Mouse (Mus musculus): ENCODE results near the gene Hephl1. TPM values are rescaled to one million over a fixed set of nuclear protein-coding genes. Genes with fewer than 3 reads are reported as not detected.

The Hephl1 gene
- polyA plus RNA-seq, 1 experiment: 2.4 TPM

GRCm38 (mm10) chr9:15036807-15037206 lies 75.1 kb downstream of the Hephl1 start:
- Histone ChIP-seq H3K4me1 (ENCODE audit: control insufficient read depth, insufficient read depth, insufficient read length, low read length) (no peaks in the 10 kb centered on the region), H3K27ac (replicated peaks; ENCODE audit: low read depth, low read length) (no peak overlapping the region), H3K4me3 (ENCODE audit: insufficient read depth, low read depth, low read length) (no peak overlapping the region)

- Histone ChIP-seq H3K4me1 (ENCODE audit: control insufficient read depth, insufficient read depth, insufficient read length, low read length) (no peaks in the 10 kb centered on the region), H3K27ac (replicated peaks; ENCODE audit: low read depth, low read length) (no peak overlapping the region)
These were observed 75.5 kb downstream of the Hephl1 start for GRCm38 (mm10) chr9:15036405-15036804.

GRCm38 (mm10) chr9:15035979-15036378 lies 75.9 kb downstream of the Hephl1 start:
- H3K4me1 ChIP-seq (ENCODE audit: control insufficient read depth, insufficient read depth, insufficient read length, low read length): no peaks in the 10 kb centered on the region
- no peak overlapping the region for H3K27ac ChIP-seq (replicated peaks; ENCODE audit: low read depth, low read length)
- no peak overlapping the region for H3K4me3 ChIP-seq (ENCODE audit: insufficient read depth, low read depth, low read length)

More at GRCm38 (mm10) chr9:15036405-15036804, 75.5 kb downstream of the Hephl1 start:
- H3K4me3 ChIP-seq (ENCODE audit: insufficient read depth, low read depth, low read length): no peak overlapping the region

GRCm38 (mm10) chr9:15034546-15035273 lies 77.2 kb downstream of the Hephl1 start:
- no peak overlapping the region for H3K4me3 ChIP-seq (ENCODE audit: insufficient read depth, low read depth, low read length)

GRCm38 (mm10) chr9:15033568-15034160 lies 78.2 kb downstream of the Hephl1 start:
- H3K4me3 ChIP-seq (ENCODE audit: insufficient read depth, low read depth, low read length): no peak overlapping the region
- H3K27ac ChIP-seq (replicated peaks; ENCODE audit: low read depth, low read length): no peak overlapping the region
- no peaks in the 10 kb centered on the region for H3K4me1 ChIP-seq (ENCODE audit: control insufficient read depth, insufficient read depth, insufficient read length, low read length)

More at GRCm38 (mm10) chr9:15034546-15035273, 77.2 kb downstream of the Hephl1 start:
- Histone ChIP-seq H3K27ac (replicated peaks; ENCODE audit: low read depth, low read length) (no peak overlapping the region), H3K4me1 (ENCODE audit: control insufficient read depth, insufficient read depth, insufficient read length, low read length) (no peaks in the 10 kb centered on the region)

GRCm38 (mm10) chr9:15032797-15033196 lies 79.1 kb downstream of the Hephl1 start:
- Histone ChIP-seq H3K27ac (replicated peaks; ENCODE audit: low read depth, low read length) (no peak overlapping the region), H3K4me3 (ENCODE audit: insufficient read depth, low read depth, low read length) (no peak overlapping the region), H3K4me1 (ENCODE audit: control insufficient read depth, insufficient read depth, insufficient read length, low read length) (no peaks in the 10 kb centered on the region)

GRCm38 (mm10) chr9:15030771-15031170 lies 81.1 kb downstream of the Hephl1 start:
- Histone ChIP-seq H3K4me3 (ENCODE audit: insufficient read depth, low read depth, low read length) (no peak overlapping the region), H3K27ac (replicated peaks; ENCODE audit: low read depth, low read length) (no peak overlapping the region), H3K4me1 (ENCODE audit: control insufficient read depth, insufficient read depth, insufficient read length, low read length) (no peaks in the 10 kb centered on the region)

- no peaks in the 10 kb centered on the region for H3K4me1 ChIP-seq (ENCODE audit: control insufficient read depth, insufficient read depth, insufficient read length, low read length)
- no peak overlapping the region for H3K27ac ChIP-seq (replicated peaks; ENCODE audit: low read depth, low read length)
- no peak overlapping the region for H3K4me3 ChIP-seq (ENCODE audit: insufficient read depth, low read depth, low read length)
These were observed 82.7 kb downstream of the Hephl1 start for GRCm38 (mm10) chr9:15029025-15029727.

- no peaks in the 10 kb centered on the region for H3K4me1 ChIP-seq (ENCODE audit: control insufficient read depth, insufficient read depth, insufficient read length, low read length)
- H3K4me3 ChIP-seq (ENCODE audit: insufficient read depth, low read depth, low read length): no peak overlapping the region
- no peak overlapping the region for H3K27ac ChIP-seq (replicated peaks; ENCODE audit: low read depth, low read length)
These were observed 84.2 kb downstream of the Hephl1 start for GRCm38 (mm10) chr9:15027725-15028124.

- Histone ChIP-seq H3K4me3 (ENCODE audit: insufficient read depth, low read depth, low read length) (no peak overlapping the region), H3K4me1 (ENCODE audit: control insufficient read depth, insufficient read depth, insufficient read length, low read length) (no peaks in the 10 kb centered on the region), H3K27ac (replicated peaks; ENCODE audit: low read depth, low read length) (no peak overlapping the region)
These were observed 88.9 kb downstream of the Hephl1 start for GRCm38 (mm10) chr9:15023049-15023448.

- Histone ChIP-seq H3K4me1 (ENCODE audit: control insufficient read depth, insufficient read depth, insufficient read length, low read length) (no peaks in the 10 kb centered on the region), H3K27ac (replicated peaks; ENCODE audit: low read depth, low read length) (no peak overlapping the region), H3K4me3 (ENCODE audit: insufficient read depth, low read depth, low read length) (no peak overlapping the region)
These were observed 90.8 kb downstream of the Hephl1 start for GRCm38 (mm10) chr9:15021156-15021555.

- no peak overlapping the region for H3K27ac ChIP-seq (replicated peaks; ENCODE audit: low read depth, low read length)
- H3K4me3 ChIP-seq (ENCODE audit: insufficient read depth, low read depth, low read length): no peak overlapping the region
- H3K4me1 ChIP-seq (ENCODE audit: control insufficient read depth, insufficient read depth, insufficient read length, low read length): no peaks in the 10 kb centered on the region
These were observed 91.3 kb downstream of the Hephl1 start for GRCm38 (mm10) chr9:15020561-15021080.

GRCm38 (mm10) chr9:15018756-15019131 lies 93.2 kb downstream of the Hephl1 start:
- Histone ChIP-seq H3K27ac (replicated peaks; ENCODE audit: low read depth, low read length) (no peak overlapping the region), H3K4me3 (ENCODE audit: insufficient read depth, low read depth, low read length) (no peak overlapping the region), H3K4me1 (ENCODE audit: control insufficient read depth, insufficient read depth, insufficient read length, low read length) (no peaks in the 10 kb centered on the region)

- Histone ChIP-seq H3K4me3 (ENCODE audit: insufficient read depth, low read depth, low read length) (no peak overlapping the region), H3K4me1 (ENCODE audit: control insufficient read depth, insufficient read depth, insufficient read length, low read length) (no peaks in the 10 kb centered on the region), H3K27ac (replicated peaks; ENCODE audit: low read depth, low read length) (no peak overlapping the region)
These were observed 93.8 kb downstream of the Hephl1 start for GRCm38 (mm10) chr9:15017791-15018755.

All from brown adipose tissue, adult 24 weeks (tissue).